Mouse (Mus musculus): Measurements from ENCODE around the gene Ercc8.

The Ercc8 gene

GRCm38 (mm10) chr13:108158465-108159240 is at the start of gene Ercc8, which contains the start of gene Ndufaf2:
Ercc8 (plus strand) TSS chr13:108158731.
Ndufaf2 (minus strand) TSS chr13:108158623.
- DNase-seq = peak; percentile 98

- DNase-seq = no peak
Measured at GRCm38 (mm10) chr13:108110929-108111328, 47.6 kb upstream of the Ercc8 start.

DNA sequence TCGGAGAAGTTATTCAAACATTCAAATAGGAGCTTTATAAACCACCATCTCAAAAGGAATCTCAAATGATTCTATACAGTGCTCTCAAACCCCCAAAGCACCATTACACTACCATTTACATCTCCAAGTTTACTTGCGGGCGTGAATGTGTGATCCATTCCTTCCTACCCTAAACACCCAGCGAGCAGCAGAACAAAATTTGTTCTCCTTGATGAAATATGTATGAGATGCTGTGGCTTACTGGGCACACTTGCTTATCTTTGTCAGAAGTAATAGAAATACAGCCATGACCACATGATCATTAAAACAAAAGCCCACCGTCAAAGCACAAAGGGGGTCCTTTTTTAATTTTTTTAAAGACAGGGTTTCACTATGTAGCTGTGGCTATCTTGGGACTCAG is 45.0 kb upstream of the Ercc8 start:
- DNase-seq = no peak

GRCm38 (mm10) chr13:108114257-108114656 is 44.3 kb upstream of the Ercc8 start:
- no peak for DNase-seq

- DNase-seq = no peak
Measured at GRCm38 (mm10) chr13:108117654-108118053, 40.9 kb upstream of the Ercc8 start.

DNA sequence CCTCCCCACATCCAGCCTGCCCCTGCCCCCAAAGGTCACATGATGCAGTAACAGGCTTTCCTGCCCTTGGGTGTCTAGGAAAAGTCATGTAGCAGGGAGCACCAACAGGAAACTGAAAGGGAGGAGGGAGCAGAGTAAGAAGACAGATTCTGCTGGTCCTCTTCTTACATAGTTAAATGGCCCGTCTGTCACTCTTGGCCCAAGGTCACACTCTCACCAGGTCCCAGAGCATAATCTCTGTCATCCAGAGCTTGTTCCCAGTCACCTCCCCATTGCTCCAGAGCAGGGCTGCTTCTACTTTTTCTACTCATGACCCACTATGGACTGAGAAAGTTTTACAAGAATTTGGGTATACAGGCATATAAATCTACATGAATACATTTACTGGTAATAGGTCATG is 40.3 kb upstream of the Ercc8 start:
- no peak for DNase-seq

DNA sequence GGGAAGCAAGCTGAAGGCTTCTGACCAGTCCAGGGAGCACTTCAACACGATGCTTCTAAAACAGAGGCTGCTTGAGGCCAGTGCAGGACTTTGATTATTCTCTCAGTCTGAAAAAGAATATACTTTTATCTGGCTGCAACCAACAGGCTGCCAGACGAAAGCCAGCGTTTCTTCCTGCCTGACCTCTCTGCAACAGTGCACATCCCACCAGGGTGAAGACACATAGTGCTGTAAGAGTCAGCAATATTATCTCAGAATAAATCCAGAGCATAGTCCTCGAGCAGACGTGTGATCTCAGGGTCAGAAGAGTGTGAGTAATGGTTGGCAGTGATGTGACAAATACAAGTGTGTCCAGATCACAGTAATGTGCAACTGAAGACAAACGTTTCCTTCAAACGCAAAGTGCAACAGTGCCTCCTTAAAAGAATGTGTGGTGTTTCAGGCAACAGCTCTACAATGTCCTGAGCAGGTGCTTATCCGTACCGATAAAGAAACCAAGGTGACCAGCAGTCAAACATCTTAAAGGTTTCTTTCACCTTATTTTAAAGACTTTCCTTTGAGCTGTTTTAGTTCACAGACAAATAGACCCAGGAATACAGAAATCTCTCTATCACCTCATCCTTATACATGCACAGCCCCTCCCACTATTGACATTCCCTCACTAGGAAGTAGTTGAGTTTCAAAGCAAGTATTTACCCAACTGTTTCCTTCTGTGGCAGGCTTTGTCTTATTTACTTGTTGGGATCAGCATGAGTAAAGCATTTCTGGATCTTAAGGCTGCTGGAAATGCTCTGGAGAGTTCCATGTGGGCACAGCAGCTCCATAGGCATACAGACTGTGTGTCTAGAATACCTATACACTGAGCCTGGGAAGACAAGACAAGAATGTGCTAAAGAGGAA is 38.9 kb upstream of the Ercc8 start:
- no peak for DNase-seq

DNA sequence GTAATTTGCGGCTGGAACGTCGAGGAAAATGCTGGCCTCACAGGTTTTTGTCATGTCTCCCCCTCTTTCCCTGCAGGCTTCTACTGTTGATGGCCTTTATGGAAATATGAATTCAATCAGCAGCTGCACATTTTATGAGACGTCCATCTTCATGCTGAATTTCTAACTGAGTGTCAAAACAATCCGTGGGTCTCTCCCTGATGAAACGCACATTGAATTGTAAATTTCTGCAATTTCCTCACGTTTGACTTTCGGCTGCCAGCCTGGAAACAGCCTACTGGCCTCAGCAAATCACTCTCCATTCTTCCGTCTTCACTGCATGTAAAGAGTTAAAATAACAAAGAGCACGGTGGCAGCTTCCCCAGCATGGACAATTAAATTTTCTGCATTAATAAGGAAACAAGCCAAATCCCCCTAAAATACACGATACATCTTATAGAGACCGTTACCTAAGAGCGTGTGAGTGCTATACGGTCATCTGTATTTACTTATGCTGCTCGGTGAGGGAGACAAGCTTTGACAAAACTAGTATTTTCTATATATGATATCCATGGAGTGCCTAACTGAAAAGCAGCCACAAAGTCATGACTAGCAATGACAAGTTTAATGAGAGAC is 35.3 kb upstream of the Ercc8 start:
- no peak for DNase-seq

GRCm38 (mm10) chr13:108124096-108124495 is 34.4 kb upstream of the Ercc8 start:
- DNase-seq = no peak

DNA sequence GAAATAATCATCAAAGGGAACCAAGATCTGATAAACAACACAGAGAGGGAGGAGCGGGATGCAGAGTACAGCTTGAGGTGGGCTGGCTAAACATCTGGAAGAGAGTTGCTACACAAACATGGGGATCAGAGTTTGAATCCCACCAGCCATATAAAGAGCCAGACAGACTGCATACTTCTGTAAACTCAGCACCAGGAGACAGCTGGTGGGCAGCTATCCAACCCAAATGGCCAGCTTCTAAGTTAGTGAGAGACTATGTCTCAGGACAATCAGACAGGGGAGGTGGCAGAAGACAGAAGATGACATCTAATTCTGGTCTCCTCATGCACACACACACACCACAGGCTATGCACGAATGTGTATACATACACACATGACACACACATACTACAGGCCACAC is 32.3 kb upstream of the Ercc8 start:
- no peak for DNase-seq

DNA sequence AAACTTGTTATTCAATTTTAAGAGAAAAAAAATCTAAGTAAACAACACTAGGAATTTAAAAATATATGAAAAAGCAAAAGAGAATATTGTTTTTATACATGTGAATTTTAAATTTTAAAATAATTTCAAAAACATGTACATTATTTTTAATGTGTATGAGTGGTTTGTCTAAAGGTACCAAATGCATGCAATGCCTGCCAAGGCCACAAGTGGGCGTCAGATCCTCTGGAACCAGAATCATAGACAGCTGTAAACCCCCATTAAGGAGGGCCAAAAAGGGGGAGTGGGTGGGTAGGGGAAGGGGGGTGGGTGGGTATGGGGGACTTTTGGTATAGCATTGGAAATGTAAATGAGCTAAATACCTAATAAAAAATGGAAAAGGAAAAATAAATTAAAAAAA is 31.4 kb upstream of the Ercc8 start:
- peak; percentile 45 to 74 for DNase-seq

DNA sequence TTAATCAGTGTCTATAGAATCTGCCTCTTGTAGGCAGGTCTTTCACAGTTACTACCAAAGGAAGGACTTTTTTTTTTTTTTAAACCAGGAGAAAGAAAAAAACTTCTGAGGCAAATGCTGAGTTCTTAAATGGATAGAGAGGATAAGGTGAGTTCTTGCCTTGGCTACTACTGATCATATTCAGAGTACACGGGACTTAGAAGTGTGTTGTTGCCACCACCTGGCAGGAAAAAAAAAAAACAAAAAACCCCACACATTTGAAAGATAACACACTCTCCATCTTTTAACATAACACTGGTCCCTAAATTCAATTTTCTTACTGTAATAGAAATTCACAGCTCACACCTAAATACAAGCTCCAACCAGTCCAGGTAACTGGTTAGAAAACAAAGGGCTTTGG is 30.6 kb upstream of the Ercc8 start:
- no peak for DNase-seq

DNA sequence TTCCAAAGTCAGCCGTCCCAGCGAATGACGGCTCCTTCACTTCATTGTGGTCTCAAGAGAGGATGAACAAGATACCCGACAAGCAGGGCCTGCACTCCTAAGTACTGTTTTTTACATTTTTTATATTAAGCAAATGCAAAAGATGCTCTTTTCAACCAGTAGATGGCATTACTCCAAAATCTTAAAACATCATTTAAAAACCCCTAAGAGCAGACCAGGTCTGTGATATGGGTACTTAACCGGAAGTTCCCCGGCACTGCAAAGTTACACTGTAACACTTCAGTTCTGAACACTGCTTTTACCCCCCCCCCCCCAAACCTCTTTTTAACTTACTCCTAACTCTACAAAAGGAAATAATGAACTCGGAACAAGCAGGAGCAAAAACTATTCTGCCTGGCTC is 29.5 kb upstream of the Ercc8 start:
- no peak for DNase-seq

- no peak for DNase-seq
Measured at GRCm38 (mm10) chr13:108130737-108131136, 27.8 kb upstream of the Ercc8 start.

DNA sequence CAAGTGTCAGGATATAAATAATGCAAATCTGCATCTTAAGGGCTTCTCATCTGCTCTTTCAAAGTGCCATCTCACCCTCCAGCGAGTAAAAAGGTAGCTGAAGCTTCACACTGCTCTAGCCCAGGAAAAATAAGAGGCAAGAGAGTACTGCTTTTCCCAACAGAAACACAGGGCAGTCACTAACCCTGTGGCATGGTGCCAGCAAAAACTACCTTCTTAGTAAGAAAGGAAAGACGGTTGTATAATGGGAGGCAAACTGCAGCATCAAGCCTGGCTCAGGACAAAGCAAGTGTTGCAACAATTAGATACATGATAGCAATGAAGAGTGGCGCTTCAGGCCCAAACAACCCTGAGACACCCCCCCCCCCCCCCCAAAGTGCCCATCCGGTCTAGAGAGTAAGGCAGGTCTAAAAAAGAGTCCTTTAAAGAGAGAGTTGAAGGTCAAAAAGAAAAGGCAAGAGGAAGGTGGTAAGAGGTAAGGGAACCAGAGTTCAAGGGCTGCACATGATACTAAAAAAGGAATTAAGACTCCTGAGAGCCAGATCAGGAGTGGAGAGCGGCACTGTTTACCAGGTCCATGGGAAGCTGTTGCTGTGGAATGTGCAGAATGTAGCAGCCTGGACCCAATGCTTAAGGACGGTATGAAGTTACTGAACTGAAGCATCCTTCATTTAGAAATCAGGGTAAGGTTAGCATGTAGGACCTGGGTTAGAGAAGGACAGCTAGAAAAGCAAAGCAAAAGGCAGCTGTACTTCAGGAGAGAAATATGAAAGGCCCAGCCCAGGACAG is 26.3 kb upstream of the Ercc8 start:
- peak; percentile 55 to 75 for DNase-seq

DNA sequence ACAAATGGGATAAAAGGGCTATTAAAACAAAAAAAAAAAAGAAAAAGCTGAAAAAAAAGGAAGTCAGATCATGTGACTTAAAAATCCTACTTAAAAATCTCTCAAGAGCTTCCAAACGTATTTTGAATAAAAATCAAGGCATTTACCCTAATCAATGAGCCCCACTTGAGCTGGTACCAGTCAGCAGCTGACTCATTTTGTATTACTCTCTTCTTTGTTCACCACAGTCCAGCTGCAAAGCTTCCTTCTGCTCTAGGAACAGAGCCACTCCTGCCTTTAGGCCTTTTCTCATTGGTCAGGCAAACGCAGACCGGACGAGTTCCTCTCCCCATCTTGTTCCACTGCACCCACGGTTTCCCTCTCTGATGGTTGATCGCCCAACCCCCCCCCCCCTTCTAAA is 22.9 kb upstream of the Ercc8 start:
- no peak for DNase-seq

DNA sequence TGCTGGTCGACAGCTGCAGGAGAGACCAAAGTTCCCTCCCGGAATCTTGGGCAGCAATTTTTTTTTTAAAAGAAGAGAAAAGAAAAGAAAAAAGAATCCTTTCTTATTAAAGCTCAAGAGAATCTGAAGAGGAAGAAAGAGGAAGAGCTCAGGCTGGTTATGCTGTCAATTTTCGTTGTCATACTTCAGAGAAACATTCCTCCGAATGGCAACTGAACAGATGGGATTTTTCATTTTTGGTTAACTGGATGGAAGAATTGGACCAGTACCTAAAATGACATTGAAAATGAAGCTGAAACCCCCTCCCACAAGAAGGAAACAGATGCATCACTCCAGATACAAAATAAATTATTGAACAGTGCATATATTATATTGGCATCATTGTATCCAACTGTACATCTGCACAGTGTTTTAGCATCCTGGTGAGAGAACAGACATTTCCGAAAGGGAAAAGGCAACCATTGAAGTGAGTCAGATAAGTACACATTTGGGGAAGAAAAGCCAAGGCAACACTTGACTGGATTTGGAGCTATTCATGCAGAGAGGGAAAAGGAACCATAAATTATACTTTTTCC is 20.0 kb upstream of the Ercc8 start:
- no peak for DNase-seq

- DNase-seq = no peak
Measured at GRCm38 (mm10) chr13:108144086-108144485, 14.4 kb upstream of the Ercc8 start.

- peak in 1 of 2 experiments; percentile 18 for DNase-seq
Measured at GRCm38 (mm10) chr13:108151782-108152181, 6.7 kb upstream of the Ercc8 start.

DNA sequence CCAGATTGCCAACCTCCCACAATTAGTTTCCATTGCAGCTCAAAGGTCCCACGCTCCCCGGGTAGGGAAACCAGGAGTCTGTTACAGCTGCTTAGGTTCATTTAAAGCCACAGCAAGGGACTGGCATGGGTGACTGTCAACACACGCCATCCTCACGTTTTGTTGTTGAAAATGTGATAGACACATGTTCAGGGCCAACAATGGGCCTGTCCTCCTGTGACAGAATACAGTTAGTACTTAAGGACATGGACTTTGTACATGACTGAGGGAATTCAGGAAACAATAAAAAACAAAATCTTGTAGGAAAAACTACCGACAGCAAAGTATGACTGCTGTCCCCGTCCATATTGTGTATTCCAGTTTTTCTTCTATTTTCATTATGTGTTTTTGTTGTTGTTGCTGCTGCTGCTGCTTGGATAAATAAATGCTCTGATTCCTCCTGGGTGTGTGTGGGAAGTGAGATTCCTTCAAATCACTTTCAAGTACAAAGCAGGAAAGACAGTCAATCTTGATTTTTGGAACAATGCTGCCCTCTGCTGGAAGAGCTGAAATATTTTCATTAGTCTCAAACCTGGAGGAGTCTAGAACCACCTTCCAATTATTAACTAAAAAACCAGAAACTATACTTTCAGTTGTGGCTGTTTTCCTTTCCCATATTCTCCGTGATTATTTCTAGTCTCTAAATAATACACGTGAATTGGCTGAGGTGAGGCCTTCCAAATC is 5.7 kb upstream of the Ercc8 start:
- peak in 1 of 2 experiments; percentile 25 for DNase-seq

GRCm38 (mm10) chr13:108157156-108157555 is 1.4 kb upstream of the Ercc8 start:
- DNase-seq = no peak

Data from kidney, postnatal 25 days (tissue).